Mouse (Mus musculus) forebrain, embryonic 16.5 days (tissue): ENCODE measurements around the gene Efcab1. TPM values are rescaled to one million over a fixed set of nuclear protein-coding genes. Genes with fewer than 3 reads are reported as not detected.
A peak's percentile ranks its signal among the peaks of the same experiment; 100 is the strongest.

Experiments used
- ATAC-seq: fragments of 200-750 bp; cut with Nextera tagmentation; 2 replicates; pipeline ENCODE4 v1.8.0; 2017; ENCODE audit warnings: mild to moderate bottlenecking, moderate library complexity
- H3K27ac ChIP-seq: fragments of 300-500 bp; sonication (generic); 2 replicates; pipeline ENCODE4 v1.5.1; 2014; ENCODE audit warnings: low read length, control low read depth
- H3K27me3 ChIP-seq: fragments of 300-500 bp; sonication (generic); replicated peaks from 2 replicates; pipeline ENCODE4 v1.6.1; 2014; ENCODE audit warnings: low read length; ENCODE audit not compliant: control insufficient read depth, insufficient read depth
- H3K36me3 ChIP-seq: fragments of 300-500 bp; sonication (generic); 2 replicates; pipeline ENCODE4 v1.6.1; 2014; ENCODE audit not compliant: control insufficient read depth, insufficient read depth
- H3K4me1 ChIP-seq: fragments of 300-500 bp; sonication (generic); replicated peaks from 2 replicates; pipeline ENCODE4 v1.6.1; 2014; ENCODE audit warnings: low read length; ENCODE audit not compliant: control insufficient read depth, insufficient read depth
- H3K4me2 ChIP-seq: fragments of 300-500 bp; sonication (generic); 2 replicates; pipeline ENCODE4 v1.6.1; 2014; ENCODE audit warnings: mild to moderate bottlenecking, low read length, control low read depth
- H3K4me3 ChIP-seq: fragments of 300-500 bp; sonication (generic); replicated peaks from 2 replicates; pipeline ENCODE4 v1.5.1; 2014; ENCODE audit warnings: mild to moderate bottlenecking, low read length, control low read depth
- H3K9ac ChIP-seq: fragments of 300-500 bp; sonication (generic); replicated peaks from 2 replicates; pipeline ENCODE4 v1.6.1; 2014; ENCODE audit warnings: low read depth, low read length, control low read depth
- H3K9me3 ChIP-seq: fragments of 300-500 bp; sonication (generic); 2 replicates; pipeline ENCODE4 v1.6.1; 2016; ENCODE audit warnings: low read length; ENCODE audit not compliant: control insufficient read depth
- WGBS: fragments of 180-500 bp; shearing (Covaris S2); extraction: QIAGEN DNeasy Blood & Tissue Kit; methylation state at CpG from one replicate; pipeline ENCODE4 v1.1.7; 2014; 5-methylcytosine and 5-hydroxymethylcytosine counted together
- polyA plus RNA-seq: library from polyadenylated mRNA; unstranded; fragments of >200 nt; fragmentation: Nextera tagmentation; extraction: Ambion mirVana; gene quantifications from 2 replicates; pipeline ENCODE4 v1.2.1, GENCODE M21; 2015

Efcab1 gene
- polyA plus RNA-seq, 1 experiment from 2014 or later: 9.2 TPM

GRCm38 (mm10) chr16:14979228-14979627 is 72.8 kb downstream of the Efcab1 start:
- no peak for ATAC-seq
- 91% methylated on average over 2 of the region's 2 CpGs for WGBS
- H3K9me3 ChIP-seq: no peaks in the 10 kb centered on the region

GRCm38 (mm10) chr16:14989614-14990268 is 83.3 kb downstream of the Efcab1 start:
- WGBS: 76% methylated on average over 6 of the region's 6 CpGs
- peak; percentile 85 for ATAC-seq
- no peak overlapping the region for H3K27ac ChIP-seq
- no peaks in the 10 kb centered on the region for H3K27me3 ChIP-seq
- no peaks in the 10 kb centered on the region for H3K9me3 ChIP-seq
- H3K4me2 ChIP-seq: no peak overlapping the region
- no peak overlapping the region for H3K9ac ChIP-seq
- H3K36me3 ChIP-seq: no peaks in the 10 kb centered on the region
- H3K4me3 ChIP-seq: no peak overlapping the region
- no peaks in the 10 kb centered on the region for H3K4me1 ChIP-seq

More at GRCm38 (mm10) chr16:14979228-14979627, 72.8 kb downstream of the Efcab1 start:
- Histone ChIP-seq H3K36me3 (no peaks in the 10 kb centered on the region), H3K4me2 (no peak overlapping the region), H3K27me3 (no peaks in the 10 kb centered on the region), H3K27ac (no peak overlapping the region), H3K4me1 (no peaks in the 10 kb centered on the region), H3K9ac (no peak overlapping the region), H3K4me3 (no peak overlapping the region)

- no peaks in the 10 kb centered on the region for H3K4me1 ChIP-seq
- no peaks in the 10 kb centered on the region for H3K27me3 ChIP-seq
- H3K4me2 ChIP-seq: no peak overlapping the region
- ATAC-seq: no peak
- 75% methylated on average over 3 of the region's 3 CpGs for WGBS
- no peaks in the 10 kb centered on the region for H3K36me3 ChIP-seq
- H3K9ac ChIP-seq: no peak overlapping the region
- no peaks in the 10 kb centered on the region for H3K9me3 ChIP-seq
- no peak overlapping the region for H3K4me3 ChIP-seq
- no peak overlapping the region for H3K27ac ChIP-seq
Observed at GRCm38 (mm10) chr16:14991001-14991400, 84.6 kb downstream of the Efcab1 start.

GRCm38 (mm10) chr16:14992461-14993107 is 86.2 kb downstream of the Efcab1 start:
- Histone ChIP-seq H3K36me3 (no peaks in the 10 kb centered on the region), H3K27ac (no peak overlapping the region), H3K9me3 (no peaks in the 10 kb centered on the region), H3K4me3 (no peak overlapping the region), H3K9ac (no peak overlapping the region), H3K4me1 (no peaks in the 10 kb centered on the region), H3K27me3 (no peaks in the 10 kb centered on the region), H3K4me2 (no peak overlapping the region)
- ATAC-seq: no peak
- 74% methylated on average over 3 of the region's 3 CpGs for WGBS

- Histone ChIP-seq H3K4me1 (no peaks in the 10 kb centered on the region), H3K27ac (no peak overlapping the region), H3K4me3 (no peak overlapping the region), H3K9me3 (no peaks in the 10 kb centered on the region), H3K36me3 (no peaks in the 10 kb centered on the region), H3K27me3 (no peaks in the 10 kb centered on the region), H3K4me2 (no peak overlapping the region), H3K9ac (no peak overlapping the region)
- ATAC-seq: no peak
- 76% methylated on average over 2 of the region's 2 CpGs for WGBS
Observed at GRCm38 (mm10) chr16:15014724-15015123, 108.3 kb downstream of the Efcab1 start.
